Mouse (Mus musculus) olfactory bulb, adult 2 months (tissue): ENCODE data around the gene Slf2. TPM values are rescaled to one million over a fixed set of nuclear protein-coding genes. Genes with fewer than 3 reads are reported as not detected.

Experiments
- H3K27ac ChIP-seq: fragments of 200-500 bp; 2 replicates; pipeline ENCODE4 v1.5.1; 2012; ENCODE audit warnings: low read depth, low read length; ENCODE audit not compliant: insufficient read depth
- H3K4me1 ChIP-seq: fragments of 200-500 bp; 2 replicates; pipeline ENCODE4 v1.6.1; 2012; ENCODE audit warnings: low read length; ENCODE audit not compliant: control insufficient read depth, insufficient read depth
- H3K4me3 ChIP-seq: fragments of 200-500 bp; 2 replicates; pipeline ENCODE4 v1.5.1; 2012; ENCODE audit warnings: mild to moderate bottlenecking, low read depth, low read length, moderate library complexity; ENCODE audit not compliant: insufficient read depth
- CTCF ChIP-seq: fragments of 200-500 bp; IDR thresholded peaks from 2 replicates; pipeline ENCODE4 v1.5.1; 2012; ENCODE audit warnings: low read depth, mild to moderate bottlenecking, low read length, moderate library complexity; ENCODE audit not compliant: insufficient read depth
- POLR2A ChIP-seq: fragments of 200-500 bp; IDR thresholded peaks from 2 replicates; pipeline ENCODE4 v1.6.1; 2012; ENCODE audit warnings: mild to moderate bottlenecking, low read depth, low read length, moderate library complexity; ENCODE audit not compliant: insufficient read depth
- WGBS: fragments of 180-500 bp; shearing (Covaris S2); methylation state at CpG from one replicate; pipeline ENCODE4 v1.1.7; 2018; 5-methylcytosine and 5-hydroxymethylcytosine counted together
- polyA plus RNA-seq: library from polyadenylated mRNA; stranded (reverse); fragments of >200 nt; gene quantifications from 2 replicates; pipeline ENCODE4 v1.2.4, GENCODE M21; 2012; ENCODE audit warnings: low replicate concordance; ENCODE audit not compliant: missing spikeins, insufficient read depth, insufficient read length

Gene Slf2
- polyA plus RNA-seq, 1 experiment: not detected

DNA sequence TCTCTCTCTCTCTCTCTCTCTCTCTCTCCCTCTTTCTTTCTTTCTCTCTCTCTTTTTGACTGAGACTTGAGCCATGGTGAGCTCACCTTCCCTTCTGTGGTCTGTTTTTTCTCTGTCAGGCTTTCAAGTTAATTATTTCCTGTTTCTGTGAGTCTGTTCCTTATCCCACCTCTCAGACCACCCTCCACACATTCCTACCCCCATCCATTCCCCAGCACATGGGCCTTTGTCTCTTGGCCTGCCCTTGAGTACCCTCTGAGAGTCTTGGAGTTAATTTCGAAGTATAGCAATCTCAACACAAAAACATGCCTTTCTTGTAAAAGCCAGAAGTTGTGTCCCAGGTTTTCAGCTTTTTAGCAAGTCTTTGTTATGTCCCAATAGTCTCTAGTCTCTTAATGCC is 3.7 kb upstream of the Slf2 start:
- 58% methylated on average over 1 of the region's 1 CpGs for WGBS
- Histone ChIP-seq H3K27ac (no peak overlapping the region), H3K4me3 (no peak overlapping the region), H3K4me1 (no peaks in the 10 kb centered on the region)
- TF ChIP-seq CTCF (no peak), POLR2A (no peak)

- Histone ChIP-seq H3K4me3 (no peak overlapping the region), H3K27ac (no peak overlapping the region), H3K4me1 (no peaks in the 10 kb centered on the region)
- WGBS: 67% methylated on average over 8 of the region's 8 CpGs
- TF ChIP-seq POLR2A: no peak
- TF ChIP-seq CTCF: no peak
Measured at GRCm38 (mm10) chr19:44928185-44928584, 2.8 kb upstream of the Slf2 start.

DNA sequence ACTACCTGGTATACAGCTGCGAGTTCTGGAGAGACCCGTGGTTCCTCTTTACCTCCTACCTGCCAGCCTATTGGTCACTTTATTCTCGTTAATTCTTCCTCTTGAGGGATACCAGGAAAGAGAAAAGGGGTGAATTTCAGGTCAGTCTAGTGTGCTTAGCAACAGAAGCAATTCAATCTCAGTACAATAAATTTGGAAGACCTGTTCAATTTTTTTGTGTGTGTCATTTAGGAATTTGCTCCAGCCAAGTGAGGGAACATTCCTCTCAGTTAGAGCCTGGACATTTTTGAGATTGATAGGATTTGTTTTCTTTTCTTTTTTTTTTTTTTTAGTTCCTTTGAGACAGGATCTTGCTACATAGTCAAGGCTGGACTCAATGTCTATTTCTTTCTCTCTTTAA is 1.7 kb upstream of the Slf2 start:
- Histone ChIP-seq H3K27ac (no peak overlapping the region), H3K4me3 (no peak overlapping the region), H3K4me1 (no peaks in the 10 kb centered on the region)
- TF ChIP-seq POLR2A (no peak), CTCF (no peak)
- WGBS: 45% methylated on average over 3 of the region's 3 CpGs

DNA sequence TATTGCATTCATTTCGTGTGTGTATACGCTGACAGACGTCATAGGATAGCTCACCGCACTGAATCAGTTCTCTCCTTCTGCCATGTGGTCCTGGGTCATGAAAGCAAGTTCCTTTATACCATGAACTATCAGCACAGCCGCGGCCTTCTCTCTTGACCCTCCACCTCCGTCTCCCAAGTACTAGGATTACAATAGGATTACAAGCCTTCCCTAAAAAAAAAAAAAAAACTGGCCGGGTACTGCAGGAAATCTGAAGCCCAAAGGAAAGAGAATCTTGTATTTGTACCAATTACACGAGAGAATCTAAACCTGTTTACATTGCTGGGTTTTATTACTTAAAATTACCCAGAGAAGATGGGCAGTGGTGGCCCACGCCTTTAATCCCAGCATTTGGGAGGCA is 1.3 kb upstream of the Slf2 start:
- Histone ChIP-seq H3K4me3 (no peak overlapping the region), H3K27ac (no peak overlapping the region), H3K4me1 (no peaks in the 10 kb centered on the region)
- TF ChIP-seq CTCF (no peak), POLR2A (no peak)
- 65% methylated on average over 10 of the region's 10 CpGs for WGBS

DNA sequence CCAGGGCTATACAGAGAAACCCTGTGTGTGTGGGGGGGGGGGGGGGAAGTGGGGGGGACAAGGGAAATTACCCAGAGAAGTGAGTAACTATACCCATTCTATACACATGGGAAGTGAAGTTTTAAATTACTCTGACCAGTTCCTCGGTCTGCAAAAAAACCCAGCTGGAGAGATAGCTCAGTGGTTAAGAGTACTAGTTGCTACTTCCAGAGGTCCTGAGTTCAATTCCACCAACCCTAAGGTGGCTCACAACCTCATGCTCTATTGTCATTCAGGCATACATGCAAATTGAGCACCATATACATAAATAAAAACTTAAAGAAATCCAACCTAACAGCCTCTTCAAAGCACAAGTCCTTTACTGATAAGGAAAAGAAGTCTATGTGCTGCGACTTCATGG is 829 bp upstream of the Slf2 start:
- WGBS: 28% methylated on average over 2 of the region's 2 CpGs
- Histone ChIP-seq H3K4me1 (no peaks in the 10 kb centered on the region), H3K4me3 (no peak overlapping the region), H3K27ac (no peak overlapping the region)
- TF ChIP-seq POLR2A: no peak
- TF ChIP-seq CTCF: no peak

- TF ChIP-seq POLR2A: no peak
- TF ChIP-seq CTCF: no peak
- under 1% methylated on average over 18 of the region's 18 CpGs for whole genome bisulfite sequencing
- peak overlapping the region; percentile 29; the same call in 1 of the 2 replicates for H3K27ac ChIP-seq
- H3K4me3 ChIP-seq: peak overlapping the region; percentile 64
- no peaks in the 10 kb centered on the region for H3K4me1 ChIP-seq
Measured at GRCm38 (mm10) chr19:44931454-44931759, 456 bp downstream of the Slf2 start.

GRCm38 (mm10) chr19:44932051-44932450 is 1.1 kb downstream of the Slf2 start:
- Histone ChIP-seq H3K4me3 (no peak overlapping the region), H3K4me1 (no peaks in the 10 kb centered on the region), H3K27ac (no peak overlapping the region)
- 33% methylated on average over 5 of the region's 5 CpGs for WGBS
- no peak for TF ChIP-seq POLR2A
- no peak for TF ChIP-seq CTCF

DNA sequence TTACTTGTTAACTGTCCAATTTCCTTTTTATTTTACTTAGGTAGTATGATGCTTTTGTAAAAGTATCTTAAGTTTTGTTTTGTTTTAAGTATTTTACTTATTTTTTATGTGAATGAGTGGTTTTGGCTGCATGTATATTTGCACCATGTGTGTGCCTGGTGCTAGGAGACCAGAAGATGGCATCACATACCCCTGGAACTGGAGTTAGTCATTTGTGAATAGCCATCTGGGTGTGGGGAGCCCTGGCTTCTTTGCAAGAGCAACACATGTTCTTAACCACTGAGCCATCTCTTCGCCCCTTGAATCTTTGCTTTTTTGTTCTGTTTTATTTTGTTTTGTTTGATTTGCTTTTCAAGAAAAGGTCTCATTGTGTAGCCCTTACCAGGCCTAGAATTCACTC is 2.2 kb downstream of the Slf2 start:
- TF ChIP-seq POLR2A (no peak), CTCF (no peak)
- H3K4me1 ChIP-seq: no peaks in the 10 kb centered on the region
- 52% methylated on average over 1 of the region's 1 CpGs for WGBS
- H3K27ac ChIP-seq: no peak overlapping the region
- no peak overlapping the region for H3K4me3 ChIP-seq

DNA sequence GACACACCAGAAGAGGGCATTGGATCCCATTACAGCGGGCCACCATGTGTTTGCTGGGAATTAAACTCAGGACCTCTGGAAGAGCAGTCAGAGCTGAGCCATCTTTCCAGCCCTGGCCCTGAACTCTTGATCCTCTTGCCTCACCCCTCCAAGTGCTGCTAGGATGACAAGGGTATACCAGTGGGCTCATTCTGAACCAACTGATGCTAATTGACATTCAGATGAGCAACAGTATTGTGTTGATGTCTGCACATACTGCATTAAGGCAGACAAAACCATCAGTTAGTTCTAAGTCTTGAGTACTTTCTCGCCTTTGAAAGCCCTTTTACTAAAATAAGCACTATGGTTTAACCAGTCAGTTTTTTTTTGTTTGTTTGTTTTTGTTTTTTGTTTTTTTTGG is 28.7 kb downstream of the Slf2 start:
- no peak overlapping the region for H3K4me3 ChIP-seq
- 98% methylated on average over 2 of the region's 2 CpGs for WGBS
- no peaks in the 10 kb centered on the region for H3K4me1 ChIP-seq
- no peak for TF ChIP-seq CTCF
- H3K27ac ChIP-seq: no peak overlapping the region

GRCm38 (mm10) chr19:44965978-44966377 is 35.0 kb downstream of the Slf2 start:
- H3K27ac ChIP-seq: no peak overlapping the region
- TF ChIP-seq CTCF: no peak
- TF ChIP-seq POLR2A: no peak
- no peaks in the 10 kb centered on the region for H3K4me1 ChIP-seq
- WGBS: 100% methylated on average over 1 of the region's 1 CpGs
- H3K4me3 ChIP-seq: no peak overlapping the region
